Mouse (Mus musculus): Measurements from ENCODE around the gene Pdlim7.

GRCm38 (mm10) chr13:55535191-55535590, 21.7 kb upstream of the Pdlim7 start:
- TF ChIP-seq CTCF (IDR thresholded peaks at IDR 0.05; ENCODE audit: low read depth) = no peak
- TF ChIP-seq EP300 (IDR thresholded peaks at IDR 0.05; ENCODE audit: low read depth) = no peak

Measured in liver, embryonic 14.5 days (tissue).